In the genomic region with DNA sequence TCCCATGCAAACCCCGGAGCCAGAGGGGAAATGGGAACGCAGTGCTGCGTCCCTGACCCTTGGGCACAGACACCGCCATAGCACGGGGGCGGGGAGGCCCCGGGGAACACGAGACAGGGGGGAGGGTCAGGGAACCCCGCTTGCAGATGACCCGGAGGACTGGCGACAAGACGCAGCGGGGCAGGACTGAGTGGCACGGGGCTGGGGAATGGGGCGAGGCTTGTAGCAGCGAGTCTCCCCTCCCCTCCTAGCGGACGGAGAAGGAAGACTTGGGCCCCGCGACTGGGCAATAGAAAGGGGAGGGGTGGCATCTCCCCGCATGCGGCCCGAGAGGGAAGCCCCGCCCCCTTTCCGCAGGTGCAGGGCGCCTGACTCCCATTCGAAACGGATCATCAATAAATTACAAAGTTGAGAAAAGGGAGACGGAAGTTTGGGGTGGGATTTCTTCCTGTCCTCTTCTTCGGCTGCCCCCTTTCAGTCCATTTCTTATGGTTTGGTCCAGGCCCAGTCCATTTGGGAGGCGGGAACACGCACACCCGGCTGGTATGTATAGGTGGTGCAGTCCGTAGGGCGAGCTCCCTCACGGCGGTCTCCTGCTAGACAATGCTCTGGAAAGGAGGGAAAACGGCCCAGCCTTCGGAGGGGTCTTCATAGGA, we compare ENCODE assay signal across 8 mouse cellular contexts. TPM values are rescaled to one million over a fixed set of nuclear protein-coding genes. Genes with fewer than 3 reads are reported as not detected.
A peak's percentile ranks its signal among the peaks of the same experiment; 100 is the strongest.
DNase-seq lines count a peak whose midpoint lies in the region; ATAC-seq and TF ChIP-seq lines count a peak whose summit lies in the region.

No protein-coding gene starts in this region.

- peaks cover 82% of the 10 kb centered on the region for H3K4me1 ChIP-seq in E14TG2a.4 (replicated peaks; ENCODE audit: low read depth, low read length)
- H3K4me1 ChIP-seq in embryonic facial prominence, embryonic 12.5 days: peaks cover 41% of the 10 kb centered on the region
- peaks cover 60% of the 10 kb centered on the region for H3K4me1 ChIP-seq in heart, embryonic 15.5 days (replicated peaks)

- peak; percentile 74 for ATAC-seq in embryonic facial prominence, embryonic 12.5 days (ENCODE audit: insufficient number of reproducible peaks, insufficient read depth, low FRiP score, low TSS enrichment)
- ATAC-seq in heart, embryonic 15.5 days (replicated peaks; ENCODE audit: insufficient number of reproducible peaks, insufficient read depth, low FRiP score, low read depth): peak; percentile 59

- peaks cover 3% of the 10 kb centered on the region; the same call in 1 of the 2 replicates for H3K27me3 ChIP-seq in E14TG2a.4 (ENCODE audit: insufficient read depth, low read length)
- no peaks in the 10 kb centered on the region; the same call in 1 of the 2 replicates for H3K27me3 ChIP-seq in embryonic facial prominence, embryonic 12.5 days
- 0 out of 2 replicates have a peak, but pooled peaks cover 5% of the 10 kb centered on the region for H3K27me3 ChIP-seq in heart, embryonic 15.5 days

- H3K4me2 ChIP-seq in embryonic facial prominence, embryonic 12.5 days (replicated peaks): peak overlapping the region; percentile 93
- H3K4me2 ChIP-seq in heart, embryonic 15.5 days: peak overlapping the region; percentile 87

- peak overlapping the region; percentile 63 for H3K9ac ChIP-seq in embryonic facial prominence, embryonic 12.5 days
- peak overlapping the region; percentile 54 for H3K9ac ChIP-seq in heart, embryonic 15.5 days

- H3K79me2 ChIP-seq in macrophage (ENCODE audit: inconsistent target): no peaks in the 10 kb centered on the region

- H3K36me3 ChIP-seq in E14TG2a.4 (ENCODE audit: insufficient read depth, low read length): peaks cover 5% of the 10 kb centered on the region; the same call in 1 of the 2 replicates
- no peaks in the 10 kb centered on the region for H3K36me3 ChIP-seq in embryonic facial prominence, embryonic 12.5 days
- no peaks in the 10 kb centered on the region for H3K36me3 ChIP-seq in heart, embryonic 15.5 days
- H3K36me3 ChIP-seq in macrophage (ENCODE audit: inconsistent target): no peaks in the 10 kb centered on the region

- TF ChIP-seq CTCF in E14TG2a.4 (conservative IDR thresholded peaks at IDR 0.05; ENCODE audit: low read length): no peak

- WGBS in embryonic facial prominence, embryonic 12.5 days: under 1% methylated on average over 38 of the region's 39 CpGs
- under 1% methylated on average over 37 of the region's 39 CpGs for WGBS in heart, embryonic 15.5 days
- WGBS in macrophage (ENCODE audit: missing documents): under 1% methylated on average over 36 of the region's 39 CpGs

- H3K27ac ChIP-seq in embryonic facial prominence, embryonic 12.5 days: peak overlapping the region; percentile 50
- H3K27ac ChIP-seq in heart, embryonic 15.5 days: peak overlapping the region; percentile 44
- H3K27ac ChIP-seq in macrophage: peak overlapping the region; percentile 12; the same call in 1 of the 2 replicates

- H3K4me3 ChIP-seq in E14TG2a.4 (replicated peaks; ENCODE audit: low read length): peak overlapping the region; percentile 79
- H3K4me3 ChIP-seq in embryonic facial prominence, embryonic 12.5 days: peak overlapping the region; percentile 52
- H3K4me3 ChIP-seq in heart, embryonic 15.5 days: peak overlapping the region; percentile 54
- H3K4me3 ChIP-seq in macrophage (ENCODE audit: inconsistent target): peak overlapping the region; percentile 27

- DNase-seq in adrenal gland, postnatal 25 days: peak; percentile 60
- DNase-seq in kidney, postnatal 10 days: peak; percentile 83
- peak; percentile 54 for DNase-seq in retina, postnatal 7 days (ENCODE audit: low read depth, low spot score)
- no peak for DNase-seq in T-cell, adult 2 months (ENCODE audit: low spot score)

- H3K9me3 ChIP-seq in E14TG2a.4 (ENCODE audit: low read length): peaks cover 8% of the 10 kb centered on the region; the same call in 1 of the 2 replicates
- H3K9me3 ChIP-seq in embryonic facial prominence, embryonic 12.5 days: no peaks in the 10 kb centered on the region
- no peaks in the 10 kb centered on the region for H3K9me3 ChIP-seq in heart, embryonic 15.5 days (replicated peaks)

RNA-seq across cellular contexts. Expression of a gene that starts 4.4 kb away (rescaled TPM):
- total RNA-seq in adrenal gland, postnatal 25 days (2021): 0.18 TPM in 1 of 2 replicates, not detected in the other
- polyA plus RNA-seq in embryonic facial prominence, embryonic 12.5 days (2016; fragmentation: Nextera tagmentation; extraction: Ambion mirVana): 0.81 and 1.5 TPM in 2 replicates
- polyA plus RNA-seq in heart, embryonic 15.5 days (2015; fragmentation: Nextera tagmentation; extraction: Ambion mirVana): 25.2 and 26.4 TPM in 2 replicates
- 1 to 10 TPM in 1 of 26 experiments, under 1 TPM in 5, not detected in 20; 0.34 to 1.5 (median 0.61) TPM for total RNA-seq in macrophage (2018; cell fraction: chromatin; rRNA removed)
- total RNA-seq in macrophage (2018; cell fraction: cytosol; rRNA removed): under 1 TPM in 7 of 26 experiments, not detected in 19; 0.05 to 0.09 (median 0.07) TPM
- total RNA-seq in macrophage (2018; cell fraction: nucleus; rRNA removed): 1 to 10 TPM in 2 of 26 experiments, under 1 TPM in 4, not detected in 20; 0.17 to 2.2 (median 0.68) TPM
- polyA plus RNA-seq in macrophage (2018): not detected in 3 replicates

RNA-seq across cellular contexts. Expression of a gene that starts 6.0 kb away (rescaled TPM):
- total RNA-seq in adrenal gland, postnatal 25 days (2021): 9.3 and 14.2 TPM in 2 replicates
- 16.1 and 18.5 TPM in 2 replicates for polyA plus RNA-seq in embryonic facial prominence, embryonic 12.5 days (2016; fragmentation: Nextera tagmentation; extraction: Ambion mirVana)
- 12.7 and 15.8 TPM in 2 replicates for polyA plus RNA-seq in heart, embryonic 15.5 days (2015; fragmentation: Nextera tagmentation; extraction: Ambion mirVana)
- total RNA-seq in macrophage (2018; cell fraction: chromatin; rRNA removed): 100 to 1,000 TPM in 7 of 26 experiments, 10 to 100 TPM in 19; 28.3 to 512 (median 67.8) TPM
- 10 to 100 TPM in 2 of 26 experiments, 1 to 10 TPM in 24; 3.7 to 17.2 (median 6.1) TPM for total RNA-seq in macrophage (2018; cell fraction: cytosol; rRNA removed)
- 100 to 1,000 TPM in 3 of 26 experiments, 10 to 100 TPM in 22, 1 to 10 TPM in 1; 9.4 to 172 (median 35.4) TPM for total RNA-seq in macrophage (2018; cell fraction: nucleus; rRNA removed)
- 4.2 to 6.1 TPM (median 4.7 TPM) in 3 replicates for polyA plus RNA-seq in macrophage (2018)

RNA-seq across cellular contexts. Expression of a gene that starts 27.3 kb away (rescaled TPM):
- 1.9 and 2.9 TPM in 2 replicates for total RNA-seq in adrenal gland, postnatal 25 days (2021)
- 8.8 and 9.2 TPM in 2 replicates for polyA plus RNA-seq in embryonic facial prominence, embryonic 12.5 days (2016; fragmentation: Nextera tagmentation; extraction: Ambion mirVana)
- 1.6 and 2.1 TPM in 2 replicates for polyA plus RNA-seq in heart, embryonic 15.5 days (2015; fragmentation: Nextera tagmentation; extraction: Ambion mirVana)
- 10 to 100 TPM in 4 of 26 experiments, 1 to 10 TPM in 16, under 1 TPM in 6; 0.47 to 22.4 (median 2.3) TPM for total RNA-seq in macrophage (2018; cell fraction: chromatin; rRNA removed)
- 10 to 100 TPM in 1 of 26 experiments, 1 to 10 TPM in 16, under 1 TPM in 9; 0.18 to 14.4 (median 3.6) TPM for total RNA-seq in macrophage (2018; cell fraction: cytosol; rRNA removed)
- total RNA-seq in macrophage (2018; cell fraction: nucleus; rRNA removed): 10 to 100 TPM in 6 of 26 experiments, 1 to 10 TPM in 14, under 1 TPM in 5, not detected in 1; 0.36 to 25.4 (median 4.3) TPM
- 0.27 to 0.75 TPM in 2 of 3 replicates, not detected in the other for polyA plus RNA-seq in macrophage (2018)

RNA-seq across cellular contexts. Expression of a gene that starts 30.8 kb away (rescaled TPM):
- 8.7 TPM in 1 of 2 replicates, not detected in the other for total RNA-seq in adrenal gland, postnatal 25 days (2021)
- 1.2 and 1.9 TPM in 2 replicates for polyA plus RNA-seq in embryonic facial prominence, embryonic 12.5 days (2016; fragmentation: Nextera tagmentation; extraction: Ambion mirVana)
- polyA plus RNA-seq in heart, embryonic 15.5 days (2015; fragmentation: Nextera tagmentation; extraction: Ambion mirVana): 1.2 and 1.3 TPM in 2 replicates
- total RNA-seq in macrophage (2018; cell fraction: chromatin; rRNA removed): 1 to 10 TPM in 4 of 26 experiments, not detected in 22; 1.6 to 3.6 (median 2.6) TPM
- under 1 TPM in 9 of 26 experiments, not detected in 17; 0.14 to 0.52 (median 0.29) TPM for total RNA-seq in macrophage (2018; cell fraction: cytosol; rRNA removed)
- 1 to 10 TPM in 5 of 26 experiments, not detected in 21; 2.0 to 5.2 (median 3.5) TPM for total RNA-seq in macrophage (2018; cell fraction: nucleus; rRNA removed)
- 0.50 TPM in 1 of 3 replicates, not detected in the others for polyA plus RNA-seq in macrophage (2018)

RNA-seq across cellular contexts. Expression of a gene that starts 56.0 kb away (rescaled TPM):
- total RNA-seq in adrenal gland, postnatal 25 days (2021): 361 and 425 TPM in 2 replicates
- 323 and 338 TPM in 2 replicates for polyA plus RNA-seq in embryonic facial prominence, embryonic 12.5 days (2016; fragmentation: Nextera tagmentation; extraction: Ambion mirVana)
- 123 and 146 TPM in 2 replicates for polyA plus RNA-seq in heart, embryonic 15.5 days (2015; fragmentation: Nextera tagmentation; extraction: Ambion mirVana)
- total RNA-seq in macrophage (2018; cell fraction: chromatin; rRNA removed): 1,000 to 10,000 TPM in 4 of 26 experiments, 100 to 1,000 TPM in 22; 537 to 1,195 (median 719) TPM
- 100 to 1,000 TPM in 14 of 26 experiments, 10 to 100 TPM in 12; 76.9 to 128 (median 101) TPM for total RNA-seq in macrophage (2018; cell fraction: cytosol; rRNA removed)
- 100 to 1,000 TPM; 203 to 597 (median 327) TPM for total RNA-seq in macrophage (2018; cell fraction: nucleus; rRNA removed)
- polyA plus RNA-seq in macrophage (2018): 174 to 235 TPM (median 186 TPM) in 3 replicates

Comparison
In these comparisons a context has a peak if more than half of its experiments do, and no peak if none do; other contexts are left out.
1. H3K4me3 ChIP-seq: peak in every context shown above with its lines; median percentile 79 in E14TG2a.4; 54 in heart, embryonic 15.5 days; 52 in embryonic facial prominence, embryonic 12.5 days; 27 in macrophage.
2. RNA of a gene that starts 4.4 kb away (polyA plus RNA-seq): 25.2 to 26.4 TPM in heart, embryonic 15.5 days; 0.81 to 1.5 TPM in embryonic facial prominence, embryonic 12.5 days and not detected in macrophage; every median in the first group is over 10 times any median in the second.
3. Peak in every context shown above with its lines, with median percentiles within 50 percentile points of each other: H3K27ac ChIP-seq.